ENCODE assay signal across 8 mouse cellular contexts in the genomic region with DNA sequence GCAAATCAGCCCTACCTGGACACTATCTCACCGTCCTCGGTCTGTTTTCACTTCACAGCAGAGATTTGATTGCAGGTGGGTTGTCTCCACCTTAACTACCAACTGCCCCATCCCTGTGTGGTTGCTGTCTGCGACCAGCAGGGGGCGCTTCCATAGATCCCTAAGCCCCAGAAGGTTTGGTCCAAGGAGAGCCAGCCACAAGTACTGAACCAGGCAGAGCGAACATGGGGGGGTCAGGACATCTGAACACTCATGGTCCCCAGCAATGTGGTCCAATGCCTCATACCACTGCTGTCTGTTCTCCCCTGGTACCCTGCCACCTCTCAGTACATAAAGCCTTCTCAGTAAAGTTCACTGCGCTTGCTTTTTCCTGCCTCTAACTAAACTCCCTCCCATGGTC. TPM values are rescaled to one million over a fixed set of nuclear protein-coding genes. Genes with fewer than 3 reads are reported as not detected.
DNase-seq lines count a peak whose midpoint lies in the region; ATAC-seq and TF ChIP-seq lines count a peak whose summit lies in the region.

No protein-coding gene starts in this region.

- intact Hi-C loops in heart, postnatal 10 days (cut with DNase I), result loop anchor here (1.0 kb wide), 2 partner anchors 31 to 35 kb away; no protein-coding TSS in a partner anchor

- no peak for ATAC-seq in forebrain, embryonic 12.5 days (ENCODE audit: low FRiP score)
- ATAC-seq in lung, postnatal 0 days, result peak; percentile 25; the same call in 1 of the 2 replicates

- 0 out of 2 replicates have a peak overlapping the region, but pooled peaks have one; percentile 42 for H3K27ac ChIP-seq in forebrain, embryonic 12.5 days
- no peak overlapping the region for H3K27ac ChIP-seq in lung, postnatal 0 days (ENCODE audit: low read length)

- no peak for TF ChIP-seq EP300 in lung, postnatal 0 days (IDR thresholded peaks at IDR 0.05)

- peak; percentile 50 for DNase-seq in MEL-GATA-1-ER (ENCODE audit: extremely low read depth, low read depth)
- DNase-seq in c-Kit-negative CD71-positive TER-119-positive erythroid progenitor cells, embryonic 14.5 days (ENCODE audit: low read depth, low spot score), result peak; percentile 82
- peak; percentile 79 to 86 for DNase-seq in heart, postnatal 10 days
- peak; percentile 79 to 89 for DNase-seq in kidney, postnatal 36 days
- peak; percentile 83 for DNase-seq in lung, postnatal 0 days (ENCODE audit: low spot score)
- DNase-seq in right cerebral cortex, postnatal 25 days, result peak; percentile 65
- peak; percentile 50 for DNase-seq in yolk sac, embryonic 10.5 days (ENCODE audit: low spot score)

- 13% methylated on average over 6 of the region's 6 CpGs for WGBS in forebrain, embryonic 12.5 days
- 12% methylated on average over 6 of the region's 6 CpGs for WGBS in lung, postnatal 0 days

- peak overlapping the region; percentile 60 for H3K4me3 ChIP-seq in forebrain, embryonic 12.5 days (replicated peaks)
- peak overlapping the region; percentile 65; the same call in 1 of the 2 replicates for H3K4me3 ChIP-seq in lung, postnatal 0 days (ENCODE audit: low read depth, low read length)

- peak; percentile 96 for TF ChIP-seq CTCF in lung, postnatal 0 days (IDR thresholded peaks at IDR 0.05)

- H3K4me2 ChIP-seq in forebrain, embryonic 12.5 days, result peak overlapping the region; percentile 97
- H3K4me2 ChIP-seq in lung, postnatal 0 days (replicated peaks; ENCODE audit: low read depth, low read length), result peak overlapping the region; percentile 85

- H3K36me3 ChIP-seq in forebrain, embryonic 12.5 days (replicated peaks), result no peaks in the 10 kb centered on the region
- H3K36me3 ChIP-seq in lung, postnatal 0 days (ENCODE audit: insufficient read depth, low read length), result no peaks in the 10 kb centered on the region

- H3K27me3 ChIP-seq in forebrain, embryonic 12.5 days, result peaks cover 36% of the 10 kb centered on the region
- no peaks in the 10 kb centered on the region for H3K27me3 ChIP-seq in lung, postnatal 0 days (replicated peaks; ENCODE audit: insufficient read depth, low read length)

- peaks cover 59% of the 10 kb centered on the region for H3K4me1 ChIP-seq in forebrain, embryonic 12.5 days
- H3K4me1 ChIP-seq in lung, postnatal 0 days (ENCODE audit: insufficient read depth, low read depth, low read length), result peaks cover 37% of the 10 kb centered on the region

- no peaks in the 10 kb centered on the region for H3K9me3 ChIP-seq in forebrain, embryonic 12.5 days
- no peaks in the 10 kb centered on the region for H3K9me3 ChIP-seq in lung, postnatal 0 days (ENCODE audit: low read length)

- no peak overlapping the region for H3K9ac ChIP-seq in forebrain, embryonic 12.5 days
- H3K9ac ChIP-seq in lung, postnatal 0 days (replicated peaks; ENCODE audit: low read depth), result no peak overlapping the region

RNA-seq across cellular contexts. Expression of gene Dok4, which starts 1.8 kb away (rescaled TPM):
- 22.0 and 25.1 TPM in 2 replicates for polyA plus RNA-seq in forebrain, embryonic 12.5 days (2016; fragmentation: Nextera tagmentation; extraction: Ambion mirVana)
- 10 to 100 TPM; 34.2 to 44.2 TPM for total RNA-seq in heart, postnatal 10 days (2021)
- 42.7 and 47.5 TPM in 2 replicates for polyA plus RNA-seq in lung, postnatal 0 days (2015; fragmentation: Nextera tagmentation; extraction: Ambion mirVana)

RNA-seq across cellular contexts. Expression of gene Polr2c, which starts 17.1 kb away (rescaled TPM):
- polyA plus RNA-seq in forebrain, embryonic 12.5 days (2016; fragmentation: Nextera tagmentation; extraction: Ambion mirVana), result 144 and 147 TPM in 2 replicates
- total RNA-seq in heart, postnatal 10 days (2021), result 10 to 100 TPM; 61.5 to 63.6 TPM
- 98.4 and 103 TPM in 2 replicates for polyA plus RNA-seq in lung, postnatal 0 days (2015; fragmentation: Nextera tagmentation; extraction: Ambion mirVana)

RNA-seq across cellular contexts. Expression of gene Ciapin1, which starts 36.2 kb away (rescaled TPM):
- 170 and 179 TPM in 2 replicates for polyA plus RNA-seq in forebrain, embryonic 12.5 days (2016; fragmentation: Nextera tagmentation; extraction: Ambion mirVana)
- total RNA-seq in heart, postnatal 10 days (2021), result 10 to 100 TPM; 74.8 to 87.7 TPM
- polyA plus RNA-seq in lung, postnatal 0 days (2015; fragmentation: Nextera tagmentation; extraction: Ambion mirVana), result 66.7 and 74.5 TPM in 2 replicates

RNA-seq across cellular contexts. Expression of gene Coq9, which starts 36.2 kb away (rescaled TPM):
- polyA plus RNA-seq in forebrain, embryonic 12.5 days (2016; fragmentation: Nextera tagmentation; extraction: Ambion mirVana), result 47.8 and 52.3 TPM in 2 replicates
- 100 to 1,000 TPM; 332 to 338 TPM for total RNA-seq in heart, postnatal 10 days (2021)
- polyA plus RNA-seq in lung, postnatal 0 days (2015; fragmentation: Nextera tagmentation; extraction: Ambion mirVana), result 47.1 and 51.4 TPM in 2 replicates

RNA-seq across cellular contexts. Expression of gene Ccdc102a, which starts 43.5 kb away (rescaled TPM):
- polyA plus RNA-seq in forebrain, embryonic 12.5 days (2016; fragmentation: Nextera tagmentation; extraction: Ambion mirVana), result 11.8 and 15.9 TPM in 2 replicates
- total RNA-seq in heart, postnatal 10 days (2021), result 10 to 100 TPM; 15.3 to 16.0 TPM
- polyA plus RNA-seq in lung, postnatal 0 days (2015; fragmentation: Nextera tagmentation; extraction: Ambion mirVana), result 14.6 and 17.2 TPM in 2 replicates
